Mouse (Mus musculus) embryonic facial prominence, embryonic 13.5 days (tissue): ENCODE results near the gene Raet1e. TPM values are rescaled to one million over a fixed set of nuclear protein-coding genes. Genes with fewer than 3 reads are reported as not detected.
"Not testable (repeated sequence)": the region's sequence is repeated elsewhere in the genome, so short reads cannot be mapped to it uniquely, and the experiment has no call there.

ENCODE experiments used
- ATAC-seq: fragments of 200-750 bp; cut with Nextera tagmentation; 2 replicates; pipeline ENCODE4 v1.8.0; 2017; ENCODE audit warnings: low read depth; ENCODE audit not compliant: insufficient number of reproducible peaks, insufficient read depth, low FRiP score, low TSS enrichment
- H3K27ac ChIP-seq: fragments of 300-500 bp; sonication (generic); 2 replicates; pipeline ENCODE4 v1.5.1; 2015; ENCODE audit warnings: moderate library complexity, mild to moderate bottlenecking, inconsistent platforms
- H3K27me3 ChIP-seq: fragments of 300-500 bp; sonication (generic); 2 replicates; pipeline ENCODE4 v1.6.1; 2015; ENCODE audit warnings: mild to moderate bottlenecking, inconsistent platforms
- H3K36me3 ChIP-seq: fragments of 300-500 bp; sonication (generic); 2 replicates; pipeline ENCODE4 v1.6.1; 2015; ENCODE audit warnings: mild to moderate bottlenecking, inconsistent platforms
- H3K4me1 ChIP-seq: fragments of 300-500 bp; sonication (generic); 2 replicates; pipeline ENCODE4 v1.6.1; 2015; ENCODE audit warnings: inconsistent platforms
- H3K4me2 ChIP-seq: fragments of 300-500 bp; sonication (generic); 2 replicates; pipeline ENCODE4 v1.6.1; 2015; ENCODE audit warnings: moderate library complexity, mild to moderate bottlenecking, inconsistent platforms
- H3K4me3 ChIP-seq: fragments of 300-500 bp; sonication (generic); 2 replicates; pipeline ENCODE4 v1.5.1; 2015; ENCODE audit warnings: mild to moderate bottlenecking, inconsistent platforms
- H3K9ac ChIP-seq: fragments of 300-500 bp; sonication (generic); 2 replicates; pipeline ENCODE4 v1.6.1; 2015; ENCODE audit warnings: mild to moderate bottlenecking, inconsistent platforms
- H3K9me3 ChIP-seq: fragments of 300-500 bp; sonication (generic); 2 replicates; pipeline ENCODE4 v1.6.1; 2016; ENCODE audit warnings: inconsistent platforms
- WGBS: fragments of 180-500 bp; shearing (Covaris S2); methylation state at CpG from one replicate; pipeline ENCODE4 v1.1.7; 2015; ENCODE audit warnings: mixed read lengths; 5-methylcytosine and 5-hydroxymethylcytosine counted together
- polyA plus RNA-seq: library from polyadenylated mRNA; unstranded; fragments of >200 nt; fragmentation: Nextera tagmentation; extraction: Ambion mirVana; gene quantifications from 2 replicates; pipeline ENCODE4 v1.2.1, GENCODE M21; 2015

Raet1e gene
- polyA plus RNA-seq, 1 experiment from 2014 or later, result 5.8 TPM

DNA sequence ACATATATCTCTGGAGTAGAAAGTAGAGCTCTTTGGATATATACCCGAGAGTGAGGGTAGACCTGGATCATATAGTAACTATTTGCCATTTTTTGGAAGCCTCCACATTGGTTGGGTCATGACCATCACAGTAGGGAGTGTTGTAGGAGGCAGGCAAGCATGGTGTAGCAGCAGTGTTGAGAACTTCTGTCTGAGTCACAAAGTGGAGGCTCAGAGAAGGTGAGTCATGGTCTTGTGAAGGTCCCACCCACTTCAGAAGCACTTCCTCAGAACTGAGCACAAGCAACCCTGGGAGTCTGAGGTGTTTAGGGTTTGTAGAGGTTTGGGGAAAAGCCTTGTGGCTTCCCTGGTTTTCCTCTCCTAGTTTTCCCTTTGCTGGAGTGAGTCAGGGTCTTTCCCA is 199.0 kb downstream of the Raet1e start:
- ATAC-seq, H3K4me2 ChIP-seq, H3K9ac ChIP-seq, H3K27ac ChIP-seq, H3K9me3 ChIP-seq, H3K4me3 ChIP-seq, H3K4me1 ChIP-seq, H3K36me3 ChIP-seq, H3K27me3 ChIP-seq: not testable (repeated sequence)
- WGBS, result 67% methylated on average over 1 of the region's 1 CpGs

DNA sequence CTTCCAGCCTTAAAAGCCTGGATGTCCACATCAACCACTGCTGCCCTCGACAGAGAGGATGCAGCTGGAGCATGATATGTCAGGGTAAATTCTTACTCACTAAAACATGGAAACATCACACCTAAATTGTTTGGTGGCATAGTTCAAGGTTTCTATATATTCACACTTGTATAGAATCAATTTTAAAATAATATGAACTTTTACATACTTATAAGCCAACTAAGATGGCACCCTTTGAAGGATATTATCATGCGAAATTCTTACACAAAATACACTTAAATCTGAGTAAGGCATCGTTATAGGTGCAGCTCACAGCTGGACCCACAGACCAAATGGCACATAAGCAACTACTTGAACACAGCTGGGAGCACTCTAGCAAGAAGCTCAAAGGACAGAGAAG is 201.9 kb downstream of the Raet1e start, which contains the start of gene Raet1d:
TSS of gene Raet1d (plus strand) at position 301 of the 400 bp plus-strand sequence.
- not testable (repeated sequence) for ATAC-seq, H3K9me3 ChIP-seq, H3K4me1 ChIP-seq, H3K9ac ChIP-seq, H3K36me3 ChIP-seq, H3K27me3 ChIP-seq, H3K27ac ChIP-seq
- peak within 1 kb of the TSS; percentile 23 for H3K4me3 ChIP-seq
- H3K4me2 ChIP-seq, result peak within 1 kb of the TSS; percentile 46
- WGBS, result 70% methylated on average over 3 of the region's 3 CpGs

DNA sequence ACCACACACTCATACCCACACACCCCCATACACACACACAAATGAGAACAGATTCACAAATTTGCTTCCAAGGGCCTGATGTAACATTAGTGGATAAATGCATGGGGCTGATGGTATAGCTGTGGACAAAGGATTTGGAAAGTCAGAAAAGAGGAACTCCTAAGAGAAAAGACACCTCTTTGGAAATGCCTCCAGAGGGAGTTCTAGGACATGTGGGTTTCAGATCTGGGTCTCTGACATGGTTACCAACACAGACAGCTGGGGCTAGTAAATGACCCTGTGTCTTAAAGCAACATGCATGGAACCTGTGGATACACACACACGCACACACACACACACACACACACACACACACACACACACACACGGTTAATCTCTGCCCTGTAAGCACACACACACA is 202.6 kb downstream of the Raet1e start:
- H3K9me3 ChIP-seq, H3K4me2 ChIP-seq, H3K4me3 ChIP-seq, H3K4me1 ChIP-seq, H3K27me3 ChIP-seq, H3K9ac ChIP-seq, H3K27ac ChIP-seq, ATAC-seq, H3K36me3 ChIP-seq: not testable (repeated sequence)
- 80% methylated on average over 1 of the region's 2 CpGs for WGBS

- not testable (repeated sequence) for H3K4me1 ChIP-seq, ATAC-seq, H3K27ac ChIP-seq, H3K9me3 ChIP-seq, H3K27me3 ChIP-seq, H3K36me3 ChIP-seq
- 6% methylated on average over 9 of the region's 15 CpGs for WGBS
- peak overlapping the region; percentile 46 for H3K4me2 ChIP-seq
- H3K4me3 ChIP-seq, result peak overlapping the region; percentile 23
- H3K9ac ChIP-seq, result 0 out of 2 replicates have a peak overlapping the region, but pooled peaks have one; percentile 49
Observed at GRCm38 (mm10) chr10:22361415-22362352, 203.3 kb downstream of the Raet1e start.

- H3K9me3 ChIP-seq, H3K27me3 ChIP-seq, H3K9ac ChIP-seq, H3K4me3 ChIP-seq, ATAC-seq, H3K36me3 ChIP-seq, H3K27ac ChIP-seq, H3K4me1 ChIP-seq: not testable (repeated sequence)
- 97% methylated on average over 2 of the region's 2 CpGs for WGBS
- H3K4me2 ChIP-seq, result peak overlapping the region; percentile 16; the same call in 1 of the 2 replicates
Observed at GRCm38 (mm10) chr10:22362466-22362865, 204.1 kb downstream of the Raet1e start.

DNA sequence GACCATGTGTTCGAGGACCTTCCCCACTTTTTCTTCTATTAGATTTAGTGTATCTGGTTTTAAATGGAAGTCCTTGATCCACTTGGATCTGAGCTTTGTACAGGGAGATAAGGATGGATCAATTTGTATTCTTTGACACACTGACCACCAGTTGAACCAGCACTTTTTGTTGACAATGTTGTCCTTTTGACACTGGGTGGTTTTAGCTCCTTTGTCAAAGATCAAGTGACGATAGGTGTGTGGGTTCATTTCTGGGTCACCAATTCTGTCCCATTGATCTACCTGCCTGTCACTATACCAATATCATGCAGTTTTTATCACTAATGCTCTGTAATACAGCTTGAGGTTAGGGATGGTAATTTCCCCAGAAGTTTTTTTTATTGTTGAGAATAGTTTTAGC is 206.5 kb downstream of the Raet1e start:
- not testable (repeated sequence) for H3K9ac ChIP-seq, H3K27me3 ChIP-seq, H3K9me3 ChIP-seq, H3K36me3 ChIP-seq, H3K4me1 ChIP-seq, ATAC-seq, H3K4me3 ChIP-seq, H3K27ac ChIP-seq, H3K4me2 ChIP-seq
- 85% methylated on average over 2 of the region's 2 CpGs for WGBS

DNA sequence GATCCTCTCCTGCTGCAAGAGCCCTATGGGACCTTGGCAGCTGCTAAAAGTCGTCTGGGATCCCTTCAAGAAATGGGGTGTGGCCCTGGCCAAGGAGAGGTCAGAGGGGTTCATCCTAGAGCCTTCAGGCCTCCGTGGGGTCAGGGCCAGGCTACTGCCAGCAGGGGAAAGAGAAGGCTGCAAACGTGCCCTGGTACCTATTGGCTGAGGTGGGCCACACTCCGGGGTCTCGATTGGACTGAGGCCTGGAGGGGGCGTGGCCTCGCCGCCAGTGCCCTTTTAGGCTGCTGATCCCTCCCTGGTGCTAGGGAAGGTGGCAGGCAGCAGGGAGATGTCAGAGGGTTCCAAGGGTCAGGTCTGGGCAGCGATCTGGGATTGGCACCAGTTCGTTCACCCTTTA is 222.9 kb downstream of the Raet1e start:
- H3K36me3 ChIP-seq, H3K27me3 ChIP-seq, H3K9me3 ChIP-seq, H3K4me3 ChIP-seq, ATAC-seq, H3K4me1 ChIP-seq, H3K9ac ChIP-seq, H3K27ac ChIP-seq: not testable (repeated sequence)
- H3K4me2 ChIP-seq, result peak overlapping the region; percentile 30
- WGBS, result 6% methylated on average over 9 of the region's 10 CpGs

- not testable (repeated sequence) for H3K27me3 ChIP-seq, H3K4me2 ChIP-seq, H3K4me3 ChIP-seq, H3K36me3 ChIP-seq, H3K9me3 ChIP-seq, H3K27ac ChIP-seq, H3K9ac ChIP-seq, ATAC-seq, H3K4me1 ChIP-seq
- 86% methylated on average over 7 of the region's 7 CpGs for WGBS
Observed at GRCm38 (mm10) chr10:22390146-22390545, 231.8 kb downstream of the Raet1e start.

DNA sequence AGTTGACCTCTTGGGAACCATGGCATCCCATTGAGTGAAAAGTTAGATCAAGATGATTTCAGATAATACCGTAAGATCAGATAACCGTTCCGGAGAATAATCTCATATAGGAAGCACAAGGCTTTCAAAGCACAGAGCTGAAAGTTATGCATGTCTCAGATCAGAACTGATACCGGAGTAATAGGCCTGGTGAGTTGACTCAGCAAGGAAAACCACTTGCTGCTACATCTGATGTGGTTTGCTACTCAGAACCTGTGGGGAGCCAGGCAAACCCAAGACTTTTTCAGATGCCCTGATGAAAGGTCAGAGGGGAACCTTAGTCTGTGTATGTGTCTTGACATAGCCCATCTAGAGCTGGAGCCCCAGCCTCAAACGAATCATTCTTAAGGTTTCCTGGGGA is 233.2 kb downstream of the Raet1e start:
- not testable (repeated sequence) for H3K4me1 ChIP-seq, H3K4me2 ChIP-seq, H3K9ac ChIP-seq, ATAC-seq, H3K9me3 ChIP-seq, H3K27me3 ChIP-seq, H3K27ac ChIP-seq, H3K36me3 ChIP-seq, H3K4me3 ChIP-seq
- 64% methylated on average over 4 of the region's 5 CpGs for WGBS

- not testable (repeated sequence) for H3K4me1 ChIP-seq, H3K4me3 ChIP-seq, H3K27ac ChIP-seq, H3K27me3 ChIP-seq, H3K36me3 ChIP-seq, H3K4me2 ChIP-seq, H3K9me3 ChIP-seq, H3K9ac ChIP-seq
- ATAC-seq, result 0 out of 2 replicates have a peak, but pooled peaks have one; percentile 67
- WGBS, result no CpG with 5 or more reads among the region's 2 CpGs
Observed at GRCm38 (mm10) chr10:22393028-22393824, 234.9 kb downstream of the Raet1e start.

DNA sequence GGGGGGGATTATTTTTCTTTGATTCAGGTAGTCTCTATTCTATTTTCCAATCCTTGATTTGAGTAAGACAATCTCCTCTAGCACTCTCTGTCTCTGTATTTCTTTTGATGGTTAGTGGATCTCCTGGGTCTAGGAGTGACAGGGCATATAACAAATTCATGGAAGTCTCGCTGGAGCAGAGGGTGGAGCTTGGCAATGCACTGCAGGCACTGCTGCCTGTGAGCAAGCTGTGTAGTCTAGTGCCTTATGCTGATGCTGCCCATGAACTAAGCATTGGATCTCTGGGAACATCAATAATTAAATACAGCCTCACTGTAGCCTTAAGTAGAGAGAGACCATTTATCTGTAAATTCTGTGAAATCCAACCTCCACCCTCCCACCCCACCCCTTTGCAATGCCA is 238.3 kb downstream of the Raet1e start:
- H3K27me3 ChIP-seq, H3K36me3 ChIP-seq, ATAC-seq, H3K4me3 ChIP-seq, H3K27ac ChIP-seq, H3K4me2 ChIP-seq, H3K4me1 ChIP-seq, H3K9me3 ChIP-seq, H3K9ac ChIP-seq: not testable (repeated sequence)
- WGBS, result 25% methylated on average over 1 of the region's 1 CpGs
